Mouse (Mus musculus) urinary bladder, postnatal 25 days (tissue): ENCODE measurements around the gene Uqcrc1.

Source experiments
- DNase-seq: peaks from one replicate; pipeline ENCODE4 v3.0.0; 2022; ENCODE audit warnings: low spot score

Gene Uqcrc1

GRCm38 (mm10) chr9:108936418-108937364 is at the start of gene Uqcrc1:
Uqcrc1 (plus strand) TSS chr9:108936633.
- DNase-seq = peak; percentile 95

GRCm38 (mm10) chr9:108912308-108912707 is 24.1 kb upstream of the Uqcrc1 start:
- no peak for DNase-seq

- DNase-seq = no peak
These were observed 23.3 kb upstream of the Uqcrc1 start for GRCm38 (mm10) chr9:108913161-108913560.

GRCm38 (mm10) chr9:108913621-108914020 is 22.8 kb upstream of the Uqcrc1 start:
- DNase-seq = no peak

- no peak for DNase-seq
These were observed 21.9 kb upstream of the Uqcrc1 start, which contains the start of gene Tmem89 for GRCm38 (mm10) chr9:108914491-108914890. Tmem89 (plus strand) TSS chr9:108914619.

- no peak for DNase-seq
These were observed 10.5 kb upstream of the Uqcrc1 start for GRCm38 (mm10) chr9:108925897-108926296.

GRCm38 (mm10) chr9:108928424-108928823 is 8.0 kb upstream of the Uqcrc1 start:
- DNase-seq = no peak

- DNase-seq = no peak
These were observed 442 bp upstream of the Uqcrc1 start for GRCm38 (mm10) chr9:108935991-108936390.

- DNase-seq = no peak
These were observed 8.7 kb downstream of the Uqcrc1 start for GRCm38 (mm10) chr9:108945111-108945510.

GRCm38 (mm10) chr9:108945608-108946007 is 9.2 kb downstream of the Uqcrc1 start:
- DNase-seq = no peak

- DNase-seq = peak; percentile 42
These were observed 13.0 kb downstream of the Uqcrc1 start for GRCm38 (mm10) chr9:108949231-108949966.

GRCm38 (mm10) chr9:108949967-108950728 is 13.7 kb downstream of the Uqcrc1 start:
- no peak for DNase-seq

- no peak for DNase-seq
These were observed 16.7 kb downstream of the Uqcrc1 start, which contains the start of gene Col7a1 for GRCm38 (mm10) chr9:108953081-108953636. Col7a1 (plus strand) TSS chr9:108953586.

GRCm38 (mm10) chr9:108955241-108955640 is 18.8 kb downstream of the Uqcrc1 start:
- DNase-seq = no peak

GRCm38 (mm10) chr9:108955846-108956245 is 19.4 kb downstream of the Uqcrc1 start:
- DNase-seq = no peak

GRCm38 (mm10) chr9:108963577-108963976 is 27.1 kb downstream of the Uqcrc1 start:
- no peak for DNase-seq

- no peak for DNase-seq
These were observed 27.9 kb downstream of the Uqcrc1 start for GRCm38 (mm10) chr9:108964338-108964737.

GRCm38 (mm10) chr9:108970623-108971022 is 34.2 kb downstream of the Uqcrc1 start:
- no peak for DNase-seq

GRCm38 (mm10) chr9:108976483-108976882 is 40.0 kb downstream of the Uqcrc1 start:
- no peak for DNase-seq

- DNase-seq = no peak
These were observed 41.5 kb downstream of the Uqcrc1 start for GRCm38 (mm10) chr9:108977966-108978365.

- DNase-seq = no peak
These were observed 46.1 kb downstream of the Uqcrc1 start for GRCm38 (mm10) chr9:108982498-108982897.

- no peak for DNase-seq
These were observed 46.8 kb downstream of the Uqcrc1 start for GRCm38 (mm10) chr9:108983209-108983608.
